Mouse (Mus musculus) midbrain, postnatal 0 days (tissue): ENCODE measurements around the gene Sos2. TPM values are rescaled to one million over a fixed set of nuclear protein-coding genes. Genes with fewer than 3 reads are reported as not detected.
"Not testable (repeated sequence)": the region's sequence is repeated elsewhere in the genome, so short reads cannot be mapped to it uniquely, and the experiment has no call there.

Source experiments
- ATAC-seq: fragments of 200-750 bp; cut with Nextera tagmentation; 2 replicates; pipeline ENCODE4 v1.8.0; 2017; ENCODE audit warnings: moderate number of reproducible peaks, mild to moderate bottlenecking, moderate TSS enrichment, moderate library complexity; ENCODE audit not compliant: low FRiP score
- DNase-seq: peaks from one replicate; pipeline ENCODE4 v3.0.0-alpha.2; 2015; ENCODE audit warnings: low spot score
- H3K27ac ChIP-seq: fragments of 300-500 bp; sonication (generic); 2 replicates; pipeline ENCODE4 v1.5.1; 2014; ENCODE audit warnings: low read depth, mild to moderate bottlenecking, low read length, mixed read lengths
- H3K27me3 ChIP-seq: fragments of 300-500 bp; sonication (generic); 2 replicates; pipeline ENCODE4 v1.6.1; 2014; ENCODE audit warnings: low read length, control low read depth, mixed read lengths; ENCODE audit not compliant: insufficient read depth
- H3K36me3 ChIP-seq: fragments of 300-500 bp; sonication (generic); 2 replicates; pipeline ENCODE4 v1.6.1; 2014; ENCODE audit warnings: low read length, control low read depth, mixed read lengths; ENCODE audit not compliant: insufficient read depth
- H3K4me1 ChIP-seq: fragments of 300-500 bp; sonication (generic); 2 replicates; pipeline ENCODE4 v1.6.1; 2014; ENCODE audit warnings: mild to moderate bottlenecking, control low read depth, antibody characterized with exemption, low read length, mixed read lengths; ENCODE audit not compliant: insufficient read depth
- H3K4me2 ChIP-seq: fragments of 300-500 bp; sonication (generic); 2 replicates; pipeline ENCODE4 v1.6.1; 2014; ENCODE audit warnings: low read depth, mild to moderate bottlenecking, low read length, mixed read lengths; ENCODE audit not compliant: poor library complexity, severe bottlenecking
- H3K4me3 ChIP-seq: fragments of 300-500 bp; sonication (generic); 2 replicates; pipeline ENCODE4 v1.5.1; 2014; ENCODE audit warnings: low read depth, mild to moderate bottlenecking, low read length, moderate library complexity
- H3K9ac ChIP-seq: fragments of 300-500 bp; sonication (generic); replicated peaks from 2 replicates; pipeline ENCODE4 v1.6.1; 2014; ENCODE audit warnings: mild to moderate bottlenecking, low read length, moderate library complexity, mixed read lengths; ENCODE audit not compliant: poor library complexity, severe bottlenecking
- H3K9me3 ChIP-seq: fragments of 300-500 bp; sonication (generic); 2 replicates; pipeline ENCODE4 v1.6.1; 2016; ENCODE audit warnings: low read length, control low read depth
- CTCF ChIP-seq: IDR thresholded peaks from 2 replicates; pipeline ENCODE4 v1.5.1; 2016; ENCODE audit warnings: antibody characterized with exemption, mild to moderate bottlenecking
- WGBS: fragments of 180-500 bp; shearing (Covaris S2); extraction: QIAGEN DNeasy Blood & Tissue Kit; methylation state at CpG from one replicate; pipeline ENCODE4 v1.1.7; 2014; 5-methylcytosine and 5-hydroxymethylcytosine counted together
- polyA plus RNA-seq: library from polyadenylated mRNA; unstranded; fragments of >200 nt; fragmentation: Nextera tagmentation; extraction: Ambion mirVana; gene quantifications from 2 replicates; pipeline ENCODE4 v1.2.1, GENCODE M21; 2015
- total RNA-seq: library from RNA; depleted of rRNA; stranded (reverse); fragments of >200 nt; gene quantifications from 2 replicates; pipeline ENCODE4 v1.2.3, GENCODE M21; 2014

The Sos2 gene
- total and polyA plus RNA-seq, 2 experiments from 2014 or later: 7.7 to 32.3 TPM

DNA sequence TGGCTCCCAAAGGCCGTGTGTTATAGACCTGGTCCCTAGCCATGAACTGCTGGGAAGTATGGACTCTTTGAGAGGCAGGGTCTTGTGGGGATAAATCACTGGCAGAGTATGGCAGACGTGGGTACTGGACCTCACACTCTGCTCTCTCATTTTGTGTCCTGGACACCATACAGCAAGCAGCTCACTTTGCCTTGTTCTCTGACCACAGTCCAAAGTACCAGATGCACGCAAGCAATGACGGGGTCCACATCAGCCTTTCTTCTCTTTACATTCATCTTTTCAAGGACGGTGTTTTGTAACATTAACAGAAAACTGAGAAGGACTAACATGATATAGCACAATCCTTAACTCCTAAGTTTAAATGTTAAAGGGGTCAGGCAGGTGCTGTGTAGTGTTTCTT lies 38.8 kb downstream of the Sos2 start:
- DNase-seq (no peak), ATAC-seq (no peak)
- no peak overlapping the region for H3K4me2 ChIP-seq
- H3K9ac ChIP-seq: no peak overlapping the region
- H3K27me3 ChIP-seq: no peaks in the 10 kb centered on the region
- WGBS: 90% methylated on average over 5 of the region's 5 CpGs
- H3K36me3 ChIP-seq: peaks cover 21% of the 10 kb centered on the region
- H3K27ac ChIP-seq: no peak overlapping the region
- H3K4me1 ChIP-seq: no peaks in the 10 kb centered on the region
- no peak overlapping the region for H3K4me3 ChIP-seq
- TF ChIP-seq CTCF: no peak
- no peaks in the 10 kb centered on the region for H3K9me3 ChIP-seq

DNA sequence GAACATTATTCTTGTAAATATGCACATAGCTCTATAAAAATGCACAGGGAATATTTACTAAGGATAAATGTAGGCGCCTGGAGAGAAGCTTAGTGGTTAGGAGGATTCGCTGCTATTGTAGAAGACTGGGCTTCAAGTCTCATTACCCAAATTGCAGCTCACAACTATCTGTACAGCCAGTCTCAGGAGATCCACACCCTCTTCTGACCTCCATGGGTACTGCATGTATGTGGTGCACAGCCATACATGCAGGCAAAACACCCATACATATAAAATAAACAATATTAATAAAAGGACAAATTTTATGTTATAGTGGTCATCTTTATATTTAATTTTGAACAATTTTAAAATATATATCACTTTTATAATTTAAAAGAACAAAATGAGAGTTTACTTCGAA lies 46.9 kb downstream of the Sos2 start:
- ATAC-seq (no peak), DNase-seq (peak; percentile 21)
- Histone ChIP-seq H3K27me3 (no peaks in the 10 kb centered on the region), H3K36me3 (peaks cover 7% of the 10 kb centered on the region; the same call in 1 of the 2 replicates), H3K9ac (no peak overlapping the region), H3K4me1 (no peaks in the 10 kb centered on the region), H3K4me2 (no peak overlapping the region), H3K4me3 (no peak overlapping the region), H3K9me3 (no peaks in the 10 kb centered on the region), H3K27ac (no peak overlapping the region)
- peak; percentile 54 for TF ChIP-seq CTCF
- 88% methylated on average over 3 of the region's 3 CpGs for WGBS

- H3K27me3 ChIP-seq, DNase-seq, H3K4me3 ChIP-seq, ATAC-seq, H3K4me1 ChIP-seq, H3K4me2 ChIP-seq, H3K27ac ChIP-seq, H3K9me3 ChIP-seq, H3K9ac ChIP-seq: not testable (repeated sequence)
- WGBS: 93% methylated on average over 5 of the region's 5 CpGs
- peaks cover 17% of the 10 kb centered on the region for H3K36me3 ChIP-seq
These were observed 63.1 kb downstream of the Sos2 start for GRCm38 (mm10) chr12:69618590-69618989.

DNA sequence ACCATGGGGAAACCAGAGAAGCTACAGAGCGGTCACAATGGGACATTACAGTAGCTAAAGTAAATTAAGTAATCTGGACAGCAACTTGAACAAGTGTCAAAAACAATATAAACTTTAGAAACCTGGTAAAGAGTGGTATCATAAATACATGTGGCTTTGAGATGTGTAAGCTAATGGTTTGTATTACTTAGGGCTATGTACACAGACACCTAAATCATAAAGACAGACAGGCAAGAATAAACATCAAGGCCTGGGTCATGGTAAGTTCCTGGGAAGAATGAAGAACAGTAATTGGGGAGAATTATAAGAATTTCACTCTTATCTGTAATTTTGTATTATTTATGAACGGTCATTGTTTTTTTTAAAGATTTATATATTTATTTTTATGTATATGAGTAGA lies 77.3 kb downstream of the Sos2 start:
- Histone ChIP-seq H3K4me2 (no peak overlapping the region), H3K27me3 (no peaks in the 10 kb centered on the region), H3K9ac (no peak overlapping the region), H3K9me3 (no peaks in the 10 kb centered on the region), H3K36me3 (peaks cover 4% of the 10 kb centered on the region; the same call in 1 of the 2 replicates), H3K27ac (no peak overlapping the region), H3K4me1 (no peaks in the 10 kb centered on the region), H3K4me3 (no peak overlapping the region)
- ATAC-seq: no peak
- no peak for TF ChIP-seq CTCF
- no peak for DNase-seq
- WGBS: 98% methylated on average over 2 of the region's 2 CpGs

- H3K4me1 ChIP-seq: no peaks in the 10 kb centered on the region
- WGBS: 90% methylated on average over 4 of the region's 4 CpGs
- TF ChIP-seq CTCF: no peak
- no peaks in the 10 kb centered on the region for H3K9me3 ChIP-seq
- H3K4me3 ChIP-seq: no peak overlapping the region
- H3K36me3 ChIP-seq: peaks cover 9% of the 10 kb centered on the region
- H3K27ac ChIP-seq: no peak overlapping the region
- H3K4me2 ChIP-seq: no peak overlapping the region
- ATAC-seq: no peak
- H3K9ac ChIP-seq: no peak overlapping the region
- no peak for DNase-seq
- H3K27me3 ChIP-seq: no peaks in the 10 kb centered on the region
These were observed 84.2 kb downstream of the Sos2 start for GRCm38 (mm10) chr12:69597446-69597845.

DNA sequence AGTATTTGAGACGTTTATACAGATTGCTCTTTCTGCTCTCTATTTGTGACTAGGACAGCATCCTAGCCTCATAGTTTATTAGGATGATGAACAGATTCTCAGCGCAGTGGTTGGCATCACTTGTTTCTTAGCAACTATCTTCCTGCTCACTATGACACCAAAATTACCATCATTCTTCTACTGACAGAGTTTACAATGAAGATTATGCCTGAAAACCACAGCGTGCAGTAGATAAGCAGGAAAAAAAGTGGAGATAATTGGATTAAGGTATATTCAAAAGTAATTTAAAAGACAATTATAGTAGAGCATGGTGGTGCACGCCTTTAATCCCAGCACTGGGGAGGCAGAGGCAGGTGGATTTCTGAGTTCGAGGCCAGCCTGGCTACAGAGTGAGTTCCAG lies 88.5 kb downstream of the Sos2 start:
- no peaks in the 10 kb centered on the region for H3K27me3 ChIP-seq
- no peak for DNase-seq
- no peaks in the 10 kb centered on the region for H3K4me1 ChIP-seq
- WGBS: 74% methylated on average over 5 of the region's 5 CpGs
- H3K4me3 ChIP-seq: no peak overlapping the region
- H3K9me3 ChIP-seq: no peaks in the 10 kb centered on the region
- ATAC-seq: no peak
- no peak overlapping the region for H3K9ac ChIP-seq
- TF ChIP-seq CTCF: no peak
- no peak overlapping the region for H3K4me2 ChIP-seq
- H3K27ac ChIP-seq: no peak overlapping the region
- peaks cover 20% of the 10 kb centered on the region for H3K36me3 ChIP-seq
